Mouse (Mus musculus) G1E (cell line): Measurements from ENCODE around the gene Ebf1.

Source experiments
- CTCF ChIP-seq: IDR thresholded peaks from 2 replicates; pipeline ENCODE4 v1.5.1; 2012; ENCODE audit warnings: low read depth, low read length, inconsistent platforms, mixed read lengths
- GATA1 ChIP-seq: IDR thresholded peaks from 2 replicates; pipeline ENCODE4 v1.6.1; 2012; ENCODE audit warnings: borderline replicate concordance, low read length, inconsistent platforms, mixed read lengths
- POLR2AphosphoS5 ChIP-seq: IDR thresholded peaks from 2 replicates; pipeline ENCODE4 v1.6.1; 2012; ENCODE audit warnings: low read depth, low read length, inconsistent platforms; ENCODE audit not compliant: insufficient replicate concordance
- TAL1 ChIP-seq: conservative IDR thresholded peaks from 2 replicates; pipeline ENCODE4 v1.6.1; 2012; ENCODE audit warnings: low read depth, low read length, inconsistent platforms, mixed read lengths

DNA sequence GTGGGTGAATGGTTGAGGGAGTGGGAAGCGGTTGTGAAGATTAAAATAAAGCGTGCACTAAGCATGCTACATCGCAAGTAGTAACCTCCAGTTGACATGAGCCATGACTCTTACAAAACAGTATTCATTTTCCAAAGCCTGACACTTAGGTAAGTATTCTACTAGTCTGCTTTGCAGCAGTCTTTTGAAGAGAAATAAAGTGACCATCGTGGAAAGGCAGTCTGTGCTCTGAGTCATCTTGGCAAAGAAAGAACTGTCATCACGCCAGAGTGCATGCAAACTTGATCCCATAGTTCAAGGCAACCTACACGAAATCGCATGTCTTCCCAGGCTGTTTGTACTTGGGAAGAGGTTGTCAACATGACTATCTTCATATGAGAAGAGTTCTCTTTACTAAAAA, 237.4 kb downstream of the Ebf1 start:
- no peak for TF ChIP-seq CTCF
- TF ChIP-seq GATA1, result no peak
- no peak for TF ChIP-seq TAL1
- TF ChIP-seq POLR2AphosphoS5, result no peak
